Mouse (Mus musculus) liver, postnatal 0 days (tissue): ENCODE measurements around the gene Atp2c2.

Experiments
- CTCF ChIP-seq: sonication (generic); IDR thresholded peaks from 2 replicates; pipeline ENCODE4 v1.5.1; 2016; ENCODE audit warnings: antibody characterized with exemption, low read depth
- EP300 ChIP-seq: IDR thresholded peaks from 2 replicates; pipeline ENCODE4 v1.6.1; 2016; ENCODE audit warnings: antibody characterized with exemption, low read depth, mild to moderate bottlenecking

- TF ChIP-seq CTCF (no peak), EP300 (no peak)
Observed at GRCm38 (mm10) chr8:119690602-119691001, 9.2 kb upstream of the Atp2c2 start.
